Mouse (Mus musculus) heart, embryonic 10.5 days (tissue): ENCODE measurements around the gene Armc7. TPM values are rescaled to one million over a fixed set of nuclear protein-coding genes. Genes with fewer than 3 reads are reported as not detected.
"Not testable (repeated sequence)": the region's sequence is repeated elsewhere in the genome, so short reads cannot be mapped to it uniquely, and the experiment has no call there.

Experiments
- DNase-seq: peaks from one replicate; pipeline ENCODE4 v3.0.0-alpha.2; 2017; ENCODE audit warnings: low spot score
- H3K27ac ChIP-seq: fragments of 300-500 bp; sonication (generic); 2 replicates; pipeline ENCODE4 v1.5.1; 2016; ENCODE audit warnings: mild to moderate bottlenecking
- H3K27me3 ChIP-seq: fragments of 300-500 bp; sonication (generic); 2 replicates; pipeline ENCODE4 v1.6.1; 2016; ENCODE audit warnings: mild to moderate bottlenecking; ENCODE audit not compliant: poor library complexity, insufficient read depth, severe bottlenecking
- H3K36me3 ChIP-seq: fragments of 300-500 bp; sonication (generic); 2 replicates; pipeline ENCODE4 v1.6.1; 2016; ENCODE audit warnings: mild to moderate bottlenecking, moderate library complexity
- H3K4me1 ChIP-seq: fragments of 300-500 bp; sonication (generic); 2 replicates; pipeline ENCODE4 v1.6.1; 2016; ENCODE audit warnings: mild to moderate bottlenecking
- H3K4me3 ChIP-seq: fragments of 300-500 bp; sonication (generic); 2 replicates; pipeline ENCODE4 v1.5.1; 2016; ENCODE audit warnings: mild to moderate bottlenecking, moderate library complexity
- H3K9me3 ChIP-seq: fragments of 300-500 bp; sonication (generic); 2 replicates; pipeline ENCODE4 v1.6.1; 2016; ENCODE audit warnings: mild to moderate bottlenecking, moderate library complexity
- WGBS: fragments of 180-500 bp; shearing (Covaris S2); methylation state at CpG from one replicate; pipeline ENCODE4 v1.1.7; 2016; 5-methylcytosine and 5-hydroxymethylcytosine counted together
- polyA plus RNA-seq: library from polyadenylated mRNA; unstranded; fragments of >200 nt; fragmentation: Nextera tagmentation; extraction: Ambion mirVana; gene quantifications from 2 replicates; pipeline ENCODE4 v1.2.1, GENCODE M21; 2016

The Armc7 gene
- polyA plus RNA-seq, 1 experiment from 2014 or later: 7.6 TPM

- Histone ChIP-seq H3K27ac (no peak overlapping the region), H3K4me3 (no peak overlapping the region), H3K27me3 (peaks cover 6% of the 10 kb centered on the region), H3K36me3 (no peaks in the 10 kb centered on the region), H3K4me1 (peaks cover 44% of the 10 kb centered on the region), H3K9me3 (no peaks in the 10 kb centered on the region)
- WGBS: 71% methylated on average over 5 of the region's 5 CpGs
- DNase-seq: no peak
Measured at GRCm38 (mm10) chr11:115461846-115462242, 13.6 kb upstream of the Armc7 start.

- Histone ChIP-seq H3K36me3 (no peaks in the 10 kb centered on the region), H3K4me3 (no peak within 1 kb of the TSS), H3K27me3 (peaks cover 6% of the 10 kb centered on the region), H3K4me1 (peaks cover 44% of the 10 kb centered on the region), H3K9me3 (no peaks in the 10 kb centered on the region), H3K27ac (no peak within 1 kb of the TSS; the same call in 1 of the 2 replicates)
- DNase-seq: no peak
- 75% methylated on average over 16 of the region's 16 CpGs for WGBS
Measured at GRCm38 (mm10) chr11:115462243-115462891, 13.1 kb upstream of the Armc7 start, which contains the start of gene Slc16a5. Gene Slc16a5 (plus strand): TSS chr11:115462474.

GRCm38 (mm10) chr11:115463397-115463796 lies 12.1 kb upstream of the Armc7 start:
- Histone ChIP-seq H3K27me3 (peaks cover 6% of the 10 kb centered on the region), H3K27ac (peak overlapping the region; percentile 42; the same call in 1 of the 2 replicates), H3K36me3 (no peaks in the 10 kb centered on the region), H3K9me3 (no peaks in the 10 kb centered on the region), H3K4me1 (peaks cover 39% of the 10 kb centered on the region), H3K4me3 (no peak overlapping the region)
- WGBS: 46% methylated on average over 11 of the region's 11 CpGs
- DNase-seq: no peak

GRCm38 (mm10) chr11:115464851-115465250 lies 10.6 kb upstream of the Armc7 start:
- Histone ChIP-seq H3K4me1 (peaks cover 34% of the 10 kb centered on the region), H3K27ac (no peak overlapping the region), H3K36me3 (no peaks in the 10 kb centered on the region), H3K27me3 (peaks cover 9% of the 10 kb centered on the region), H3K4me3 (no peak overlapping the region), H3K9me3 (no peaks in the 10 kb centered on the region)
- no peak for DNase-seq
- WGBS: 78% methylated on average over 8 of the region's 8 CpGs

- WGBS: 11% methylated on average over 4 of the region's 4 CpGs
- peaks cover 7% of the 10 kb centered on the region for H3K27me3 ChIP-seq
- H3K9me3 ChIP-seq: no peaks in the 10 kb centered on the region
- H3K4me3 ChIP-seq: peak overlapping the region; percentile 20; the same call in 1 of the 2 replicates
- H3K4me1 ChIP-seq: peaks cover 36% of the 10 kb centered on the region
- H3K27ac ChIP-seq: peak overlapping the region; percentile 24; the same call in 1 of the 2 replicates
- DNase-seq: no peak
- H3K36me3 ChIP-seq: no peaks in the 10 kb centered on the region
Measured at GRCm38 (mm10) chr11:115467217-115467618, 8.2 kb upstream of the Armc7 start.

GRCm38 (mm10) chr11:115472183-115472582 lies 3.3 kb upstream of the Armc7 start:
- 87% methylated on average over 7 of the region's 7 CpGs for WGBS
- DNase-seq: no peak
- no peak overlapping the region for H3K4me3 ChIP-seq
- 0 out of 2 replicates have a peak overlapping the region, but pooled peaks have one; percentile 16 for H3K27ac ChIP-seq
- no peaks in the 10 kb centered on the region for H3K9me3 ChIP-seq
- H3K27me3 ChIP-seq: 0 out of 2 replicates have a peak, but pooled peaks cover 3% of the 10 kb centered on the region
- H3K4me1 ChIP-seq: peaks cover 58% of the 10 kb centered on the region
- H3K36me3 ChIP-seq: no peaks in the 10 kb centered on the region

- Histone ChIP-seq H3K27ac (peak overlapping the region; percentile 87), H3K27me3 (0 out of 2 replicates have a peak, but pooled peaks cover 3% of the 10 kb centered on the region), H3K9me3 (no peaks in the 10 kb centered on the region), H3K4me1 (peaks cover 53% of the 10 kb centered on the region), H3K36me3 (no peaks in the 10 kb centered on the region), H3K4me3 (0 out of 2 replicates have a peak overlapping the region, but pooled peaks have one; percentile 15)
- WGBS: 18% methylated on average over 15 of the region's 15 CpGs
- peak; percentile 97 for DNase-seq
Measured at GRCm38 (mm10) chr11:115473626-115474275, 1.7 kb upstream of the Armc7 start.

GRCm38 (mm10) chr11:115475758-115476237 lies 331 bp downstream of the Armc7 start:
- WGBS: 4% methylated on average over 28 of the region's 28 CpGs
- Histone ChIP-seq H3K4me1 (peaks cover 53% of the 10 kb centered on the region), H3K27me3 (no peaks in the 10 kb centered on the region), H3K36me3 (0 out of 2 replicates have a peak, but pooled peaks cover 6% of the 10 kb centered on the region), H3K4me3 (peak overlapping the region; percentile 96), H3K9me3 (no peaks in the 10 kb centered on the region), H3K27ac (peak overlapping the region; percentile 87; the same call in 1 of the 2 replicates)
- DNase-seq: no peak

GRCm38 (mm10) chr11:115476630-115477029 lies 1.2 kb downstream of the Armc7 start:
- H3K27ac ChIP-seq, H3K27me3 ChIP-seq, H3K36me3 ChIP-seq, H3K9me3 ChIP-seq, DNase-seq: not testable (repeated sequence)
- WGBS: 82% methylated on average over 4 of the region's 4 CpGs
- Histone ChIP-seq H3K4me1 (peaks cover 53% of the 10 kb centered on the region), H3K4me3 (peak overlapping the region; percentile 96)

- H3K4me1 ChIP-seq: peaks cover 50% of the 10 kb centered on the region
- not testable (repeated sequence) for H3K27me3 ChIP-seq, H3K9me3 ChIP-seq, H3K36me3 ChIP-seq, DNase-seq, H3K4me3 ChIP-seq, H3K27ac ChIP-seq
- WGBS: 82% methylated on average over 7 of the region's 7 CpGs
Measured at GRCm38 (mm10) chr11:115477388-115477787, 1.9 kb downstream of the Armc7 start.

- DNase-seq: no peak
- 84% methylated on average over 9 of the region's 9 CpGs for WGBS
- H3K9me3 ChIP-seq: no peaks in the 10 kb centered on the region
- H3K36me3 ChIP-seq: 0 out of 2 replicates have a peak, but pooled peaks cover 6% of the 10 kb centered on the region
- H3K4me1 ChIP-seq: peaks cover 40% of the 10 kb centered on the region
- H3K27me3 ChIP-seq: no peaks in the 10 kb centered on the region
- H3K27ac ChIP-seq: no peak overlapping the region
- no peak overlapping the region for H3K4me3 ChIP-seq
Measured at GRCm38 (mm10) chr11:115478296-115478938, 3.0 kb downstream of the Armc7 start.

- DNase-seq: no peak
- H3K36me3 ChIP-seq: peaks cover 16% of the 10 kb centered on the region
- 76% methylated on average over 6 of the region's 6 CpGs for WGBS
- H3K4me3 ChIP-seq: no peak overlapping the region
- no peak overlapping the region for H3K27ac ChIP-seq
- peaks cover 16% of the 10 kb centered on the region for H3K4me1 ChIP-seq
- no peaks in the 10 kb centered on the region for H3K27me3 ChIP-seq
- H3K9me3 ChIP-seq: no peaks in the 10 kb centered on the region
Measured at GRCm38 (mm10) chr11:115481553-115482259, 6.2 kb downstream of the Armc7 start.
